8 mouse cellular contexts compared by ENCODE assay signal in genomic region chr11:43612834-43613488, GRCm38 (mm10). TPM values are rescaled to one million over a fixed set of nuclear protein-coding genes. Genes with fewer than 3 reads are reported as not detected.
DNase-seq lines count a peak whose midpoint lies in the region; ATAC-seq and TF ChIP-seq lines count a peak whose summit lies in the region.

No protein-coding gene starts in this region.

- no peak overlapping the region for H3K9ac ChIP-seq in embryonic facial prominence, embryonic 13.5 days
- no peak overlapping the region for H3K9ac ChIP-seq in heart, adult 2 months (ENCODE audit: low read depth, low read length)
- peak overlapping the region; percentile 31 for H3K9ac ChIP-seq in limb, embryonic 11.5 days (ENCODE audit: low read length)
- peak overlapping the region; percentile 34; the same call in 1 of the 2 replicates for H3K9ac ChIP-seq in midbrain, embryonic 14.5 days (replicated peaks; ENCODE audit: low read length)

- no peak overlapping the region for H3K4me2 ChIP-seq in embryonic facial prominence, embryonic 13.5 days
- no peak overlapping the region for H3K4me2 ChIP-seq in limb, embryonic 11.5 days (ENCODE audit: low read depth, severe bottlenecking)
- H3K4me2 ChIP-seq in midbrain, embryonic 14.5 days (ENCODE audit: low read length): no peak overlapping the region

- H3K4me3 ChIP-seq in embryonic facial prominence, embryonic 13.5 days: no peak overlapping the region
- no peak overlapping the region for H3K4me3 ChIP-seq in heart, adult 2 months
- H3K4me3 ChIP-seq in kidney, adult 2 months (ENCODE audit: insufficient read depth, low read depth, low read length): no peak overlapping the region
- H3K4me3 ChIP-seq in limb, embryonic 11.5 days (ENCODE audit: low read depth, low read length): no peak overlapping the region
- H3K4me3 ChIP-seq in midbrain, embryonic 14.5 days (replicated peaks; ENCODE audit: low read depth, low read length): no peak overlapping the region

- no peaks in the 10 kb centered on the region for H3K9me3 ChIP-seq in embryonic facial prominence, embryonic 13.5 days
- H3K9me3 ChIP-seq in limb, embryonic 11.5 days (ENCODE audit: control insufficient read depth, low read length): no peaks in the 10 kb centered on the region
- no peaks in the 10 kb centered on the region for H3K9me3 ChIP-seq in midbrain, embryonic 14.5 days (ENCODE audit: control insufficient read depth, low read length)

- 25% methylated on average over 12 of the region's 12 CpGs for WGBS in embryonic facial prominence, embryonic 13.5 days
- WGBS in heart, adult 2 months: 15% methylated on average over 12 of the region's 12 CpGs
- 27% methylated on average over 12 of the region's 12 CpGs for WGBS in kidney, adult 2 months
- 32% methylated on average over 12 of the region's 12 CpGs for WGBS in limb, embryonic 11.5 days
- 22% methylated on average over 12 of the region's 12 CpGs for WGBS in midbrain, embryonic 14.5 days

- H3K27ac ChIP-seq in embryonic facial prominence, embryonic 13.5 days: peak overlapping the region; percentile 56
- no peak overlapping the region for H3K27ac ChIP-seq in heart, adult 2 months
- no peak overlapping the region for H3K27ac ChIP-seq in kidney, adult 2 months (ENCODE audit: insufficient read depth, low read depth, low read length)
- H3K27ac ChIP-seq in limb, embryonic 11.5 days (replicated peaks; ENCODE audit: low read depth, low read length): no peak overlapping the region
- H3K27ac ChIP-seq in midbrain, embryonic 14.5 days (replicated peaks; ENCODE audit: low read depth, low read length): peak overlapping the region; percentile 81

- peak; percentile 34; the same call in 1 of the 2 replicates for ATAC-seq in embryonic facial prominence, embryonic 13.5 days (ENCODE audit: insufficient number of reproducible peaks, insufficient read depth, low FRiP score, low TSS enrichment, low read depth)
- peak; percentile 82; the same call in 1 of the 2 replicates for ATAC-seq in limb, embryonic 11.5 days (ENCODE audit: insufficient number of reproducible peaks, low FRiP score, low TSS enrichment, low read depth)
- ATAC-seq in midbrain, embryonic 14.5 days (ENCODE audit: low FRiP score, low TSS enrichment): peak; percentile 82; the same call in 1 of the 2 replicates

- peaks cover 16% of the 10 kb centered on the region for H3K4me1 ChIP-seq in embryonic facial prominence, embryonic 13.5 days
- H3K4me1 ChIP-seq in heart, adult 2 months (ENCODE audit: control insufficient read depth, insufficient read depth, low read length): no peaks in the 10 kb centered on the region
- no peaks in the 10 kb centered on the region for H3K4me1 ChIP-seq in kidney, adult 2 months (ENCODE audit: control insufficient read depth, insufficient read depth, low read length)
- H3K4me1 ChIP-seq in limb, embryonic 11.5 days (ENCODE audit: control insufficient read depth, insufficient read depth, low read length): no peaks in the 10 kb centered on the region
- H3K4me1 ChIP-seq in midbrain, embryonic 14.5 days (ENCODE audit: control insufficient read depth, insufficient read depth, low read length): peaks cover 9% of the 10 kb centered on the region

- H3K36me3 ChIP-seq in embryonic facial prominence, embryonic 13.5 days: no peaks in the 10 kb centered on the region
- H3K36me3 ChIP-seq in heart, adult 2 months (ENCODE audit: control insufficient read depth, insufficient read depth, low read length): no peaks in the 10 kb centered on the region
- no peaks in the 10 kb centered on the region for H3K36me3 ChIP-seq in kidney, adult 2 months (ENCODE audit: control insufficient read depth, insufficient read depth, low read length)
- no peaks in the 10 kb centered on the region for H3K36me3 ChIP-seq in limb, embryonic 11.5 days (ENCODE audit: control insufficient read depth, insufficient read depth, low read length)
- H3K36me3 ChIP-seq in midbrain, embryonic 14.5 days (ENCODE audit: control insufficient read depth, insufficient read depth, low read length): no peaks in the 10 kb centered on the region

- no peak for TF ChIP-seq POLR2A in heart, adult 2 months (IDR thresholded peaks at IDR 0.05; ENCODE audit: insufficient read depth, low read depth, low read length)
- no peak for TF ChIP-seq POLR2A in kidney, adult 2 months (IDR thresholded peaks at IDR 0.05; ENCODE audit: low read depth, low read length)

- DNase-seq in 3134 (ENCODE audit: extremely low read depth, insufficient read length, low spot score): peak; percentile 45
- peak; percentile 43 to 69 for DNase-seq in adrenal gland, postnatal 4 days (ENCODE audit: low spot score in 2 of 2)
- peak; percentile 71 to 73 for DNase-seq in heart, adult 2 months
- peak; percentile 85 for DNase-seq in kidney, adult 2 months
- DNase-seq in limb, embryonic 11.5 days (ENCODE audit: low spot score): peak; percentile 95
- peak; percentile 94 for DNase-seq in midbrain, embryonic 14.5 days
- DNase-seq in spleen, postnatal 10 days (ENCODE audit: low spot score in 2 of 2): peak; percentile 48 to 80

- intact Hi-C loops in heart, adult 2 months (cut with DNase I): loop anchor here (1.0 to 2.0 kb wide), 2 partner anchors 26 to 119 kb away; partner anchors contain the start of gene 4933415A04Rik

- no peaks in the 10 kb centered on the region for H3K79me2 ChIP-seq in heart, adult 2 months (replicated peaks; ENCODE audit: control insufficient read depth, insufficient read depth, low read length)

- TF ChIP-seq CTCF in heart, adult 2 months (IDR thresholded peaks at IDR 0.05): peak; percentile 87
- peak; percentile 79 for TF ChIP-seq CTCF in kidney, adult 2 months (conservative IDR thresholded peaks at IDR 0.05; ENCODE audit: insufficient read depth, insufficient read length, low read depth, low read length)

- TF ChIP-seq EP300 in heart, adult 2 months (IDR thresholded peaks at IDR 0.05; ENCODE audit: insufficient read depth, low read depth, low read length): 0 out of 2 replicates have a peak, but pooled peaks have one; percentile 20

- no peaks in the 10 kb centered on the region for H3K27me3 ChIP-seq in embryonic facial prominence, embryonic 13.5 days
- no peaks in the 10 kb centered on the region for H3K27me3 ChIP-seq in heart, adult 2 months (ENCODE audit: control insufficient read depth, insufficient read depth, low read length)
- H3K27me3 ChIP-seq in kidney, adult 2 months (replicated peaks; ENCODE audit: control insufficient read depth, insufficient read depth, low read length): no peaks in the 10 kb centered on the region
- H3K27me3 ChIP-seq in limb, embryonic 11.5 days (ENCODE audit: control insufficient read depth, insufficient read depth, low read length): no peaks in the 10 kb centered on the region
- H3K27me3 ChIP-seq in midbrain, embryonic 14.5 days (ENCODE audit: control insufficient read depth, insufficient read depth, low read length): no peaks in the 10 kb centered on the region

RNA-seq across cellular contexts. Expression of gene Fabp6, which starts 11.6 kb away (rescaled TPM):
- not detected for total RNA-seq in adrenal gland, postnatal 4 days (2021)
- 26.5 TPM in 1 of 2 replicates, not detected in the other for polyA plus RNA-seq in embryonic facial prominence, embryonic 13.5 days (2015; fragmentation: Nextera tagmentation; extraction: Ambion mirVana)
- total RNA-seq in heart, adult 2 months (2021): not detected
- not detected in 2 replicates for polyA plus RNA-seq in heart, adult 2 months (2012; rRNA removed)
- polyA plus RNA-seq in kidney, adult 2 months (2012; rRNA removed): not detected in 2 replicates
- polyA plus RNA-seq in limb, embryonic 11.5 days (2014; fragmentation: Nextera tagmentation; extraction: Ambion mirVana): not detected in 2 replicates
- polyA plus RNA-seq in midbrain, embryonic 14.5 days (2014; fragmentation: Nextera tagmentation; extraction: Ambion mirVana): not detected in 2 replicates

RNA-seq across cellular contexts. Expression of gene 4933415A04Rik, which starts 26.1 kb away (rescaled TPM):
- 1 to 10 TPM; 3.7 to 4.0 TPM for total RNA-seq in adrenal gland, postnatal 4 days (2021)
- polyA plus RNA-seq in embryonic facial prominence, embryonic 13.5 days (2015; fragmentation: Nextera tagmentation; extraction: Ambion mirVana): 3.5 and 4.2 TPM in 2 replicates
- under 1 TPM; 0.26 to 0.68 TPM for total RNA-seq in heart, adult 2 months (2021)
- 0.23 and 0.29 TPM in 2 replicates for polyA plus RNA-seq in heart, adult 2 months (2012; rRNA removed)
- polyA plus RNA-seq in kidney, adult 2 months (2012; rRNA removed): 0.24 and 0.30 TPM in 2 replicates
- 7.7 and 9.2 TPM in 2 replicates for polyA plus RNA-seq in limb, embryonic 11.5 days (2014; fragmentation: Nextera tagmentation; extraction: Ambion mirVana)
- 3.2 and 3.9 TPM in 2 replicates for polyA plus RNA-seq in midbrain, embryonic 14.5 days (2014; fragmentation: Nextera tagmentation; extraction: Ambion mirVana)

Comparison
In these comparisons a context has a peak if more than half of its experiments do, and no peak if none do; other contexts are left out.
1. DNase-seq: peak in every context shown above with its lines; median percentile 95 in limb, embryonic 11.5 days; 94 in midbrain, embryonic 14.5 days; 85 in kidney, adult 2 months; 72 in heart, adult 2 months; 64 in spleen, postnatal 10 days; 56 in adrenal gland, postnatal 4 days; 45 in 3134.
2. H3K27ac ChIP-seq: peak in embryonic facial prominence, embryonic 13.5 days (single experiment) and midbrain, embryonic 14.5 days (single experiment); none in heart, adult 2 months (single experiment), kidney, adult 2 months (single experiment) and limb, embryonic 11.5 days (single experiment).
3. H3K9ac ChIP-seq: peak in limb, embryonic 11.5 days (single experiment) and midbrain, embryonic 14.5 days (single experiment); none in embryonic facial prominence, embryonic 13.5 days (single experiment) and heart, adult 2 months (single experiment).
4. Peak in every context shown above with its lines, with median percentiles within 50 percentile points of each other: ATAC-seq.